Mouse (Mus musculus) thymus, adult 2 months (tissue): ENCODE measurements around the gene Tfg.

ENCODE experiments used
- CTCF ChIP-seq: fragments of 200-500 bp; IDR thresholded peaks from 2 replicates; pipeline ENCODE4 v1.5.1; 2012; ENCODE audit warnings: mild to moderate bottlenecking, control low read depth, low read length, moderate library complexity, borderline replicate concordance; ENCODE audit not compliant: control insufficient read depth, poor library complexity, insufficient read depth; ENCODE audit errors: extremely low read depth
- POLR2A ChIP-seq: fragments of 200-500 bp; IDR thresholded peaks from 2 replicates; pipeline ENCODE4 v1.6.1; 2012; ENCODE audit warnings: mild to moderate bottlenecking, low read length, control low read depth, moderate library complexity; ENCODE audit not compliant: control insufficient read depth, poor library complexity, insufficient read depth; ENCODE audit errors: extremely low read depth

GRCm38 (mm10) chr16:56670941-56671340 is 46.3 kb downstream of the Tfg start:
- no peak for TF ChIP-seq CTCF
- TF ChIP-seq POLR2A: no peak
